Mouse (Mus musculus): Measurements from ENCODE around the gene Pigc.

The Pigc gene

DNA sequence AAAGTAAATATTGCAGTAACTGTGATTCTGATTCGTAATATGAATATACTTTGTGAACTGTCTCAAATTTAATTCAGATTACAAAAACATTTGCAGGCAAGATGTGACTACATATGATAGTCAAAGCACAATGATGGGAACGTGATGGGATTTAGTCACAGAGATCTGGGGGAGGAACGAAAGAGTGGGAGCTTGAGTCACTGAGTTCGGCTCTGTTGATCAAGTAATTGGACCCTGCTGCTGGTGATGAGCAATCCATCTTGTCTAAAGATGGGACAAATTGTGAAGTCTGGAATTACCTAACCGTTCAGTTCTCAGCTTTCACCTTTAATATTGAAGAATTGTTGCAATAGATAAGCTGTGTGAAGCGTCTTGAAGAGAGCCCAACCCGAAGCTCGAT, 3.2 kb downstream of the Pigc start:
- in situ Hi-C loops (cut with MboI; ENCODE audit: unreplicated experiment in 2 of 2): loop anchor here in 1 of 2 experiments (10.0 to 25.0 kb wide), 4 partner anchors 593 to 1585 kb away; no protein-coding TSS in a partner anchor

DNA sequence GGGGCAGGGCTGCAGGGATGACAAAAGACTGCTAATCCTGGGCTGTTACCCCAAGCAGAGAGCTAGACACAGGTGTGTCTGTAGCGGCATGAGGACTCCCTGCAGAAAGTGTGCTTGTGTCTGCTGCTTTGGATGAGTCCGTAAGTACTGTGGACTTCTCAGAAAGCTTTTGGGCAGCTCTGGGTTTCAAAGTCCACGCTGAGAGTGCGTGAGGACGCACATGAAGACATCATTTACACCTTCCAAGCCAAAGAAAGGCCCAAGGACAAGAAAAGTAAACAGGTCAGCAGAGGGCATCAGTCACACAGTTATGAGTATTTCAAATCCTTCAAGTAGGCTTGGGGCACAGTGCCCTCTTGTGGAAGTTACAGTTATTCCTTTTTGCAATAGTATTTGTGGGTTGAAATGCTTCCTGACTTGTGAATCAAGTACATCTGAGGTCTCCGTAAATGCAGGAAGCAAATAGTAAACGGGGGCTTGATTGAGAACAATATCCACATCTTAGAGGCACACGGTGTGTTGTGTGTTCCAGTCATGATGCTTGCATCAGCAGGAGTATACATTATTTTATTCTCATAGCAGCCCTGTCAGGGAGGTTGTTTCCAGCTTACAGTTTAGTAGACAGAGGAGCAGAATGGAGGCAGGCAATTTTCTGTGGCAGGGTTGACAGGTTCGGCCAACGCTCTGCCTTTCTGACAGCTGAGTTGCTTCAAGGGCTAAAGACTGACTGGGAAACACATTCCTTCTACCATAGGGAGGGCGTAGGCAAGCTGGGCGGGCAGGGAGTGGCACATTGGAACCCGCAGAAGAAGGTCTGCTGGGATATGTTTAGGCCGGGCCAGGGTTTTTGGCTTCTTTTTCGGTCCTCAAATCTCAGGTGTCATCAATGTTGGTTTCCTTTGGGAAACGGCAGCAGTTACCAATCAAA, 7.5 kb downstream of the Pigc start:
- in situ Hi-C loops (cut with MboI; ENCODE audit: unreplicated experiment in 2 of 2): loop anchor here (5.0 to 25.0 kb wide), 6 partner anchors 336 to 739 kb away; partner anchors contain the start of genes Mettl13 (in 1 of the 2) and Tnfsf4 (in 1 of the 2)

DNA sequence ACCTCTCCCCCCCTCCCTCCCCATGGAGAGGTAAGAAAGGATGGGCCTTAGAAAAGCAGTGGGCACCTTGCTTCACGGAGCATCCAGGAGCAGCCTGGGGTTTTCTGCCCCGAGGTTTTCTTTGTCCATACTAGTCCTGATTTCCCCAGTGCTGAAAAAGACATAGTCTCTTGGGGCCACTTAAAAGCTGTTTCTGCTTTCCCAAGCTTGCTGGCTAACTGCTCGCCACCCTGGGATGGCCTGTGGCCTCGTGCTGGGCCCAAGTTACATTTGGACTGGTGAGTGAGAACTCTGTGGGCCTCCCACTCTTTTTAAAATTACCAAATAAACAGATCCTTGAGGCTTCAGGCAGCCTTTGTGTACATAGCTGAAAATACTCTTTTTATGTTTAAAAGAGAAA, 8.3 kb downstream of the Pigc start:
- in situ Hi-C loops (cut with MboI; ENCODE audit: unreplicated experiment in 2 of 2): loop anchor here (5.0 to 25.0 kb wide), 6 partner anchors 335 to 740 kb away; partner anchors contain the start of genes Mettl13 (in 1 of the 2) and Tnfsf4 (in 1 of the 2)

DNA sequence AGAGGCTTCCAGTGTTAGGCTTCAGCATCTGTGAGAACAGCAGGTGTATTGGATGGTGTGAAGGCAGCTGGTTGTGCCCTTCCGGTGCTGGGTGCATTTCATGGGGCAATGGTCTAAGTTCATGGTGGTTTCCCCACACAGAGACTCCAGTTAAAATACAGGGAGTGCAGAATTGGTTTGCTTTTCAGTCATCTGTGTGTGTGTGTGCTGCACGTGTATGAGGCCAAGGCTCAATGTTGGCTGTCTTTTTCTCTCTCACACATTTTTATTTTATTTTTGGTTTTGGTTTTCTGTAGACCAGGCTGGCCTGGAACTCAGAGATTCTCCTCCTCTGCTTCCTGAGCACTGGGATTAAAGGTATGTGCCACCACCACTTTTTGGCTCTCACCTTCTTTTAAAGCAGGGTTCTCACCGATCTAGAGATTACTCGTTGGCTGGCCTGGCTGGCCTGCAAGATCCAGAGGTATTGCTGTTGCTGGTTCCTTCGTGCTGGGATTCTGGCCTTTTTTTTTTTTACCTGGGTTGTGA, 9.3 kb downstream of the Pigc start:
- in situ Hi-C loops (cut with MboI; ENCODE audit: unreplicated experiment in 2 of 2): loop anchor here (5.0 to 25.0 kb wide), 6 partner anchors 334 to 741 kb away; partner anchors contain the start of genes Mettl13 (in 1 of the 2) and Tnfsf4 (in 1 of the 2)

DNA sequence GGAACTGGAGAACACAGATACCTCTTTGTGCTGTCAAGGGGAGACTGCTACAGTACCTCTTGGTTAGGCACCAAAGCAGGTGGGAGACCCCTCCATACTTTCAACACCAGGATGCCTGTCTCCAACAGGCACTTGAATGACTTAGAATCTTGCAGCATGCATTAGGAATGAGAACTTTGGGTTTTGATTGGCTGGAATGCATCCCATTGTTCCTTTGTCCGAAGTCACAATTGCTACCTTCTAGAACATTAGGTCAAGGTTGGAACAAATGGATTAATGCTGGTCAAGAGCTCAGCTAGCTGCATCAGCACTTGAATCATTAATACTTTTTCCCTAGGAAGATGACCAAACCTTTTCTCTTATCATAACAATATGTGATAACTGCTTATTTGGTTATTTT, 10.6 kb downstream of the Pigc start, which contains the start of gene 4930558K02Rik:
Gene 4930558K02Rik (minus strand): TSS at position 101 of the 400 bp plus-strand sequence.
- in situ Hi-C loops (cut with MboI; ENCODE audit: unreplicated experiment in 2 of 2): loop anchor here (5.0 to 25.0 kb wide), 6 partner anchors 333 to 742 kb away; partner anchors contain the start of genes Mettl13 (in 1 of the 2) and Tnfsf4 (in 1 of the 2)

DNA sequence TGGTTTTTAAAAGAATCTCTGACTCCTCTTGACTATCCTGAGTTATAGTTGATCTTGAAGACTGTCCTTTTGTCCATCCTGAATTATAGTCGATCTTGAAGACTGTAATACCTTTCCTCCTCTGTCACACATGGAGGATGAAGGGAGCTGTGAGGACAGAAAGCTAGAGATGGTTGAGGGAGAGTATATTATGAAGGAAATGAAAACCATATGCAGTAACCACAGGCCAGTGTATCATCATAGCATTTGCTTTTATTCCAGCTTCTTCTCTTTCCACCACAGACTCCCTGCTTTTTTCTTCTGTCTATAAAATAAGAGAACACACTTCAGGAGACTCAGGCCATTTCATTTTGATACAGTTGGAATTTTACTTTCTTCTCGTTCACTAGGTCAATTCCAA, 11.1 kb downstream of the Pigc start:
- in situ Hi-C loops (cut with MboI; ENCODE audit: unreplicated experiment in 2 of 2): loop anchor here in 1 of 2 experiments (25.0 kb wide), 3 partner anchors 557 to 743 kb away; partner anchors contain the start of genes Mettl13 and Tnfsf4

DNA sequence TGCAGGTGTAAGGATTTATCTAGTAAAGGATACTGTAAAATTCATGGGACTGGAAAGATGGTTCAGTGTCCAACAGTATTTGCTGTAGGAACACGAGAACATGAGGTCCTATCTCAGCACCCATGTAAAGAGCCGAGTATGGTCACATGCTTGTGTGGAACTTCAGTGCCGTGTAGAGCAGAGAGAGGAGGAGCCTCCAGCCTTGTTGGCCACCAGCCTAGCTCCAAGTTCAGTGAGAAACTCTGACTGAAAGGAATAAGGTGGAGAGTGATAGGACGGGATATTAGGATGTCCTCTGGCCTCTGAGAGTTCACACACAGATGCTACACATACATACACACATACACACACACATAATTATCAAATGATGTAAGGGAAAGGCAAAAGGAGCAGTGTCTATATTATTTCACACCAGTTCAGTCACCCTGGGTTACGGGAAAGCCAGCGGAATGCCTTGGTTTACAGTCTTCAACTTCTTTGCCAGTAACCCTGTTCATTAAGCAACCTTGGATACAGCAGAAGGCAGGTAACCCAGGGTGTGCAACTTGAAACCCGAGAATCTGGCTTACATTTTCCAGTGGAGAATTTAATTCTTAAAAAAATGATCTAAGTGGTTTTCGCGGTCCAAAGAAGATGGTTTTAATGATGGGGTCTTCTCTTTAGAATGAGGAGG, 11.8 kb downstream of the Pigc start:
- in situ Hi-C loops (cut with MboI; ENCODE audit: unreplicated experiment in 2 of 2): loop anchor here in 1 of 2 experiments (25.0 kb wide), 3 partner anchors 557 to 743 kb away; partner anchors contain the start of genes Mettl13 and Tnfsf4

DNA sequence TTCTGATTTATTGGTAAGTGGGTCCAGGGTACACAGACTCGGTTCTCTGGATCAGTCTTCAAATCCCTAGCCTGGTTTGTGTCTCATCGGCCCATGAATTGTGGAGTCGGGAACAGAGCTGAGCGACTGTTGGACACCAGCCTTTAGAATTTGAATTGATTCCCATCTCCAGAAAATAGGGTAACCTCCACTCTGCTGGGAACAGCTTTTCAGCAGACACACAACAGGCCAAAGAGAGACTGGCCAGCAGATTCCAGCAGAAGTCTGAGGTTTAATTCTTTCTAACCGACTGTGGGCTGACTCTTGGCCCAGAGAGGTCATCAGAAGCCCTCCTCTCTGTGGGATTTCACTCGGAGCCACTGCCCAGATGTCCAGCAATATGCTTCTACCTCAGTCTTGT, 14.5 kb downstream of the Pigc start:
- in situ Hi-C loops (cut with MboI; ENCODE audit: unreplicated experiment in 2 of 2): loop anchor here in 1 of 2 experiments (25.0 kb wide), 3 partner anchors 554 to 746 kb away; partner anchors contain the start of genes Mettl13 and Tnfsf4

DNA sequence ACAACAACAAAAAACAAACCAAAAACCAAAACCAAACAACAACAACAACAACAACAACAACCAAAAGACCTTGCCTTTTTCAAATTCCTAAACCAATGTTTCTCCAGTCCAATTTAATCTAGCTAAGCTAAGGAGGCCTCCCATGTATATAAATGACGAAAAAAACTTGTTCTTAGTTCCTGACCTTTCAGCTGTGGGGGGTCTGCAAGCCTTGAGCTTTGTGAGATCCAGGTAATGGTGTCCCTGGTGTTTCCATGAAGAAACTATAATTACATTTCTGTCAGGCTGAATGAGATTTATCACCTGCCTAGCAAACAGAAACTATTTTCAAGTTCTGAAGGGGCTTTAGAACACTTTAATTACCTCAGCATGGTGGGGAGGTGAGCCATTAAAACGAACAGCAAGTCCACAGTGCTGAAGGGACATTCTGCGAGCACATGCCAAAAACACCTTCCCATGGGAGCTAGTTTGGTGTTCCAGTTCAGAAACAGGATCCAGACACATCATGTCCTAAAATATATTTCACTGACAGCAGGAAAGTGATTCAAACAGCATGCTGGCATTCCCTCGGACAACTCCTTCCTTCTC, 15.1 kb downstream of the Pigc start:
- in situ Hi-C loops (cut with MboI; ENCODE audit: unreplicated experiment in 2 of 2): loop anchor here in 1 of 2 experiments (25.0 kb wide), 3 partner anchors 553 to 747 kb away; partner anchors contain the start of genes Mettl13 and Tnfsf4

DNA sequence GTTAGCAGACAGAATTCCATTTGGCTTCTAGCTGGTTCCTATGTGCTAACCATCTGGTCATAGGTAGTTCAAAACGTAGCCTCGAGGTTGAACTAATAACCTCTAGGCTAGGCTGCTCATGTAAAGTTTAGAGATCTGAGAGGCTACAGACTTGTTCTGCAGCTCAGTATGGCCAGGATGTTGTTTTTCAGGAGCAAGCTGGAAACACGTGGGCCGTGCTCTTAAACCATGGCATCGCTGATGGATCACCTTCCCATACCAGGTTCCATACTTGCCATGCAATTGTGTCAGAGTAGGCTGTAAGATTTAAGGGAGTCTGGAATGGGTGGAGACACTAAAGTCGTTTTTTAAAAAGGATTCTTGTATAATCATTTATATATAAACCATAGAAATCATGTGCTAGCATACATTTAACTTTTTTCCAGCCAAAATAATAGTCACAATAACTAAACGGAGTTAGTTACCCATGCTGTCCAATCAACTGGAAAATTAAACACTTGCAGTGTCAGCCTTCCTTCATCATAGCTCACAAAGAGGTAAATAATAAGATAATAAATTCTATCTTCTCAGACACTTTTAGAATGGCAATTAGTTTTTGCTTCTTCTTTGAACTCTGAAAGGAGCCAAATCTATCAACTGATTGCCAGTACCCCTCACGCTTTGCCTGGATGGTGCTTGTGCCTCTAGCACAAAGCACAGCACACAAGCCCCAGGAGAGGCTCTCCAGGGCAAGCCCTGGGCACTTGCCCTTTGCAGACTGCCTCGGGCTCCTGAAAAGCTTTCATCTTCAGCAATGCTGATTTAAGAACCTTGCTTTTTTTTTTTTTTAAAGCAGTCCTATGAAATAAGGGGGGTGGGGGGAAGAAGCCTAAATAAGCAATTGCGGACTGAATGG, 21.9 kb downstream of the Pigc start:
- in situ Hi-C loops (cut with MboI; ENCODE audit: unreplicated experiment in 2 of 2): loop anchor here in 1 of 2 experiments (25.0 kb wide), 3 partner anchors 546 to 754 kb away; partner anchors contain the start of genes Mettl13 and Tnfsf4

DNA sequence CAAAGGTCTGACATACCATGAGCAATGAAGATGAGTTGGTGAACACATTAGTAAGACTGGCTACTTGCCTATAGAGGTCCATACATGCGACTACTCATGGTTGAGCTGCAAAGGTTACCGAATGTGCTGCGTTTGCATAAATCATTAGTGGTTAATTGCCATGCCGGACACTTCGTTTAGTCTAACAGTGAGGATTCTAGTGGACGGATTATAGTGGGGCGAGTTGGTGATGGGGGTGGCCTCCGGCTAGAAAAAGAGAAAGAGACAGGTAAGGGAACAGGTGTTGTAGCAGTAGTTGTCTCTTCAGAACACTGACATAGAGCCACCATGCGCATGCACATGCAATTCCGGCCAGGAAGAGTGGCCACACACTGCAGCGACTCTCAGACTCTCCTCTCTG, 22.9 kb downstream of the Pigc start:
- in situ Hi-C loops (cut with MboI; ENCODE audit: unreplicated experiment in 2 of 2): loop anchor here in 1 of 2 experiments (25.0 kb wide), 3 partner anchors 545 to 755 kb away; partner anchors contain the start of genes Mettl13 and Tnfsf4

DNA sequence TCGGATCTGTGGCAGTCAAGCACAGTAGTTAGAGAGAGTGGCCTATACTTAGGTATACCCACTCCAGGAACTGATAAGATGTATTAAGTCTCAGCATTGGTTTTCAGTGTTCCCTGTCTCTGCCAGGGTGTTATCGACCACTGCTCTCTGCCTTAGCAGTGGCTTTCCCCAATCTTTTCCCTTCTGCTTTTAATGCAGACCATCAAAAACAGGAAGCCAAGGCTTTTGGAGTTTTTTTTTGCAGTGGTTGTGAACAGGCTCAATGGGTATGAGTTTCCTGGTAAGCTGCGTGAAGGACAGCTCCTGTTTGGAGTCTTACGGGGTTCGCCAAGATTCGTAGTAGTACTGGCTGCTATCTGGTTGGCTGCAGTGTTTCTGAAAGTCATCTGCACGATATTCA, 23.4 kb downstream of the Pigc start:
- in situ Hi-C loops (cut with MboI; ENCODE audit: unreplicated experiment in 2 of 2): loop anchor here in 1 of 2 experiments (25.0 kb wide), 3 partner anchors 545 to 755 kb away; partner anchors contain the start of genes Mettl13 and Tnfsf4

DNA sequence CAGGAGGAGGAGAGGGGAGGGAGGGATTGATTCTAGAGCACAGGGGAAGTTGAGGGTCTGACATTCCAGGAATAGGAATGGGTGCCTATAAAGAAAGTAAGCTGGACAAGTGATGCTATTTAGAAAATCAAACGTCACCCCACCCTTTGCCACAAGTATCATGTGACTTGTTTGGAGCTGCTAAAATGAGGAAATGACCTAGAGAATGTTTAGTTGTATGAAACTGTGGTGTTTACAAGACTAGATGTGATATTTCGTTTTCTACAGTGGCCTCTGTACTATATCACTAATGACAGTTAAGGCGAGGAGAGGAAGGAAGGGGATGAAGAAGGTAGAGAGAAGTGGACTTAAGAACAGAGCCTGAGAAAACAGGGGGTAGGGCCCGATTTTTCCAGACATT, 29.8 kb downstream of the Pigc start:
- in situ Hi-C loops (cut with MboI; ENCODE audit: unreplicated experiment in 2 of 2): loop anchor here in 1 of 2 experiments (25.0 kb wide), 3 partner anchors 539 to 761 kb away; partner anchors contain the start of genes Mettl13 and Tnfsf4

DNA sequence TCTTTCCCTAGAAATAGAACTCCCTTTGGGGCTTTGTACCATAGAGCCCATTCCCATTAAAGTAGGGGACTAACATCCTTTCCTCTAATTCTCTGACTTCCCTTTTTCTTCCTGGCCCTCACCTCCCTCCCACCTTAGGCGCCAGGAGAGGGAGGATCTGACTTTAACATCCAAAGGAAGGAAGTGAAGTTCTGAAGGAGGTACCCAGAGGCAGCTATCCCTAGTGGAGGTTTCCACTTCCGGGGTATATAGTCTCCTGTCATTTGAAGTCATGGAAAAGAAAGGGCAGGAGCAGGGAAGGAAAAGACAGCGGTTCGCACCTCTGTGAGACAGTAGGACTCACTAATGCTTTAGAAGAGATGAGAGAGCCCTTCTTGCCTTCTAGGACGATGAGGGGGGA, 30.4 kb downstream of the Pigc start:
- in situ Hi-C loops (cut with MboI; ENCODE audit: unreplicated experiment in 2 of 2): loop anchor here in 1 of 2 experiments (25.0 kb wide), 3 partner anchors 538 to 762 kb away; partner anchors contain the start of genes Mettl13 and Tnfsf4

DNA sequence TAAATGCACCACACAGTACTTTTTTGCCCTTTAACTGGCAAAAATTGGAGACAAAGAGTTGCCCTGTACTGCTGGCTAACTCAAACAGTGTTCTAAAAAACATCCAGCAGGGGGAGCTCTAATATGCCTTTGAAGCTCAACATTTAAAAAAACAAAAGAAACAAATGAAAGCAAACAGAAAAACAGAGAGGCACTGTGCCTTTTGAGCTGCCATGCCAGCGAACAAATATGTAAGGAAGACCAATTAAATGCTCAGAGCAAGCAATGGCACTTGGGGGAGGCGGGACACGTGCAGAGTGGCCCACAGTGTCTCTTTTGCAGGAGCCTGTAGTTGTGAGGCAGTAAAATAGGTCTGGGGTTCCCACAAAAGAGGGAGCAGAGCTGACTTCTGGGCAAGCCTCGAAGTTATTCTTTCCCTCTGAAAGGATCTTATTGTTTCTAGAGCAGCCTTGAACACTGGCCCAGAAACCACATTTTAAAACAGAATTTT, 30.9 kb downstream of the Pigc start:
- in situ Hi-C loops (cut with MboI; ENCODE audit: unreplicated experiment in 2 of 2): loop anchor here (5.0 to 25.0 kb wide), 5 partner anchors 312 to 763 kb away; partner anchors contain the start of genes Mettl13 (in 1 of the 2) and Tnfsf4 (in 1 of the 2)

DNA sequence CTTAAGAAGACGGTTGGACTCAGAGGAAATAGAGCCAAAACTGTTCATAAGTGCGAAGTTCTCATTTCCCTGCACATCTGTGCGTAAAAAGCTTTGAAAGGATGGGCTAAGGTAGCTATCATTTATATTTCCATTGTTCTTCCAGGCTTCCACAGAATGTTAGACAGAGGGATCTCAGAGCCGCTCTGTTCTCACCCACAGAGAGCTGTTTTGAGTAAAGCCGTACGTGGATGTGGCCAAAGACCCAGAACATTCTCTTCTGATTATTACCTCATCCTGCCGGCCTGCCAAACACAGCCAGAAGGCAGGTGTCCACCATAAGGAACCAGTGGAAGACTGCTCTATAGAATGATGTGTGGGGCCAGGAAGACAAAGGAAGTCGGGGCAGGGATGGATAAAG, 32.3 kb downstream of the Pigc start:
- in situ Hi-C loops (cut with MboI; ENCODE audit: unreplicated experiment in 2 of 2): loop anchor here (5.0 to 10.0 kb wide), 2 partner anchors 311 to 663 kb away; no protein-coding TSS in a partner anchor

DNA sequence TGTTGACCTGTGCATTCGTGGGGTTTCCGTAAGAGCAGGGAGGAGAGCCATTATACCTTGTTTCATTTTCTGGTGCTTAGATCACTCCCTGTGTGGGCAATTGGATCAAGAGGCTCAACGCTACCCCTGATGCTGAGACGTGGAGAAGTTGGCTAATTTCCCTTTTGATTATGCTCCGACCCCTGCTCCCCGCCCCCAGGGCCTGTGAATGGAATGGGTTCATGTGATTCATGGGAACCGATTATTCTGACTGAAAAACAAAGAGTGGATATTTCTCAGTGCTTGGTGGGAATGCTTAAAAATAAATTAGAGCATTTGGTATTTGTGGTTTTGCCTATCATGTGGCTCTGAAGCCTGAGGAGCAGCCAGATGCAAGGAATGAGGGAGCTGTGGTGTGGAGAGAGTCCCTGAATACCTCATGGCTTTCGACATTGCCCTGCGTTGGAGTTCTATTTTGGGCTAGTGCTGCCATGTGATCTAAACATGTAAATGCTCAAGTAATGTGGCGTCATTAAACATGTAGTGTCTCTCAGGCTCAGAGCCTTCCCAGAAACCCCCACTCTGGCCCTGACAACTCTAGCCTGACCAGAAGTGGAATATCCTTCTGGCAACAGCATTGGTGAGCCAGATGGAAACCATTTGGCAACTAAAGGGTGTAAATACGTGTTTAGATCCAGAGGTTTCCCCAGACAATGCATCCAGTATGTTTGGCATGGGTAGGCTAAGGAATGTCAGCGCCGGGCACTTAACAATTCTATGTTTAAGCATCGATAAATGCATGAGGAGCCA, 34.9 kb downstream of the Pigc start:
- in situ Hi-C loops (cut with MboI; ENCODE audit: unreplicated experiment in 2 of 2): loop anchor here (5.0 to 10.0 kb wide), 2 partner anchors 308 to 661 kb away; no protein-coding TSS in a partner anchor
